10 mouse cellular contexts compared by ENCODE assay signal in the genomic region with DNA sequence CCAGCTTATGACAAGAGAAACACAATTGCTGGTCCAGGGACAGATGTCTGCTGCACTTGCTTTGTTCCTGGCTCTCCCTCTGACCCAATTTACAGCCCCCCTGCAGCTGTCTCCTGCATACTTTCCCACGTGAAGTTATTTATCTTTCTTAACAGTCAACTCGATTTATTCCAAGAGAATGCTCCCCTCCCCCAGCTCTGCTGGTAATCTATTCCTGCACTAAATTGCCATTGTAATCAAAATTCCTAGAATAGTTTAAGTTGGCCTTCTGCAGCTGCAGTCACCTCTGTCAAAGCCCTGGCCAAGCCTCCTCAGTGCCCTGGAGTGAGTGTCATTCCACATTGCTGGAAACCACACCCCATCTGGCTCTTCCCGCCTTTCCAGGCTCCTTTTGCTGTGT.
DNase-seq lines count a peak whose midpoint lies in the region; ATAC-seq and TF ChIP-seq lines count a peak whose summit lies in the region.
"Had no signal": no experiment of that assay in that cellular context is flagged by ENCODE, and none has a peak within 500 bp of the region (broad histone marks: within the 10 kb centered on the region; RNA-seq: fewer than 3 reads in every experiment).

No protein-coding gene starts in this region.

- ATAC-seq in heart, embryonic 12.5 days (ENCODE audit: insufficient number of reproducible peaks, low FRiP score) = no peak
- peak; percentile 68 for ATAC-seq in kidney, postnatal 0 days (replicated peaks; ENCODE audit: low FRiP score, low read depth)

- DNase-seq in heart, embryonic 10.5 days (ENCODE audit: low spot score) = peak; percentile 61
- DNase-seq in 3T3-L1 (ENCODE audit: low read depth, low spot score) = peak; percentile 15
- peak; percentile 5 for DNase-seq in embryo, embryonic 11.5 days (ENCODE audit: low read depth, low spot score)
- DNase-seq in kidney, postnatal 0 days (ENCODE audit: low spot score) = peak; percentile 69
- no peak for DNase-seq in layer of hippocampus, postnatal 14 days (ENCODE audit: low spot score in 2 of 2)
- DNase-seq in adrenal gland, postnatal 25 days = no peak
- no peak for DNase-seq in left cerebral cortex, postnatal 4 days
- DNase-seq: gastrocnemius, postnatal 10 days had no signal

- no peaks in the 10 kb centered on the region for H3K27me3 ChIP-seq in heart, embryonic 10.5 days (ENCODE audit: insufficient read depth, poor library complexity, severe bottlenecking)
- 0 out of 2 replicates have a peak, but pooled peaks cover 2% of the 10 kb centered on the region for H3K27me3 ChIP-seq in heart, embryonic 12.5 days (replicated peaks)
- H3K27me3 ChIP-seq in kidney, postnatal 0 days (ENCODE audit: insufficient read depth, low read length) = no peaks in the 10 kb centered on the region
- H3K27me3 ChIP-seq: stomach, embryonic 15.5 days had no signal

- no peak overlapping the region for H3K9ac ChIP-seq in heart, embryonic 12.5 days
- no peak overlapping the region for H3K9ac ChIP-seq in kidney, postnatal 0 days (ENCODE audit: low read depth, low read length)
- H3K9ac ChIP-seq: stomach, embryonic 15.5 days had no signal

- no peak overlapping the region for H3K4me2 ChIP-seq in heart, embryonic 12.5 days
- H3K4me2 ChIP-seq in kidney, postnatal 0 days (ENCODE audit: low read length) = no peak overlapping the region
- H3K4me2 ChIP-seq: stomach, embryonic 15.5 days had no signal

- no peaks in the 10 kb centered on the region for H3K36me3 ChIP-seq in heart, embryonic 10.5 days
- no peaks in the 10 kb centered on the region for H3K36me3 ChIP-seq in heart, embryonic 12.5 days
- no peaks in the 10 kb centered on the region for H3K36me3 ChIP-seq in kidney, postnatal 0 days (ENCODE audit: insufficient read depth, low read length)
- H3K36me3 ChIP-seq: stomach, embryonic 15.5 days had no signal

- no peak overlapping the region for H3K4me3 ChIP-seq in heart, embryonic 10.5 days
- no peak overlapping the region for H3K4me3 ChIP-seq in heart, embryonic 12.5 days
- H3K4me3 ChIP-seq in kidney, postnatal 0 days (replicated peaks; ENCODE audit: low read depth, low read length) = no peak overlapping the region
- H3K4me3 ChIP-seq: stomach, embryonic 15.5 days had no signal

- no peaks in the 10 kb centered on the region for H3K9me3 ChIP-seq in heart, embryonic 10.5 days
- no peaks in the 10 kb centered on the region for H3K9me3 ChIP-seq in heart, embryonic 12.5 days (replicated peaks)
- no peaks in the 10 kb centered on the region for H3K9me3 ChIP-seq in kidney, postnatal 0 days (replicated peaks; ENCODE audit: low read length)
- H3K9me3 ChIP-seq: stomach, embryonic 15.5 days had no signal

- intact Hi-C loops in left cerebral cortex, postnatal 4 days (cut with DNase I) = no loop called here

- H3K4me1 ChIP-seq in heart, embryonic 10.5 days = peaks cover 12% of the 10 kb centered on the region
- H3K4me1 ChIP-seq in heart, embryonic 12.5 days (replicated peaks) = peaks cover 7% of the 10 kb centered on the region
- peaks cover 12% of the 10 kb centered on the region for H3K4me1 ChIP-seq in kidney, postnatal 0 days (replicated peaks; ENCODE audit: insufficient read depth, low read length)

- no peak for TF ChIP-seq CTCF in kidney, postnatal 0 days (IDR thresholded peaks at IDR 0.05; ENCODE audit: low read depth)

- H3K27ac ChIP-seq in heart, embryonic 10.5 days = no peak overlapping the region
- no peak overlapping the region for H3K27ac ChIP-seq in heart, embryonic 12.5 days (ENCODE audit: poor library complexity, severe bottlenecking)
- no peak overlapping the region for H3K27ac ChIP-seq in kidney, postnatal 0 days
- H3K27ac ChIP-seq: stomach, embryonic 15.5 days had no signal

- 5% methylated on average over 3 of the region's 3 CpGs for WGBS in heart, embryonic 10.5 days
- WGBS in heart, embryonic 12.5 days = 4% methylated on average over 3 of the region's 3 CpGs
- WGBS in kidney, postnatal 0 days = 3% methylated on average over 3 of the region's 3 CpGs

Comparison
In these comparisons a context has a peak if more than half of its experiments do, and no peak if none do; other contexts are left out.
1. DNase-seq: peak in heart, embryonic 10.5 days (single experiment), 3T3-L1 (single experiment), embryo, embryonic 11.5 days (single experiment) and kidney, postnatal 0 days (single experiment); none in layer of hippocampus, postnatal 14 days (0 of 2), adrenal gland, postnatal 25 days (single experiment) and left cerebral cortex, postnatal 4 days (single experiment).